Mouse (Mus musculus) gastrocnemius, adult 8-10 months (tissue): ENCODE results near the gene Gm13691. TPM values are rescaled to one million over a fixed set of nuclear protein-coding genes. Genes with fewer than 3 reads are reported as not detected.
"Not testable (repeated sequence)": the region's sequence is repeated elsewhere in the genome, so short reads cannot be mapped to it uniquely, and the experiment has no call there.

Experiments used
- DNase-seq, 2 experiments: peaks; one replicate each; pipeline ENCODE4 v3.0.0; 2022; ENCODE audit warnings: low spot score in 2 of 2
- total RNA-seq, 4 experiments: library from RNA; stranded (reverse); gene quantifications; 2 replicates each; pipeline ENCODE4 v1.2.4; 2022

Gm13691 gene
- total RNA-seq, 4 experiments from 2014 or later, result 0.65 to 0.91 (median 0.80) TPM; not detected in 1

GRCm38 (mm10) chr2:84032505-84032904 is 42.2 kb downstream of the Gm13691 start:
- no peak for DNase-seq

GRCm38 (mm10) chr2:84035997-84036396 is 45.6 kb downstream of the Gm13691 start:
- no peak for DNase-seq

GRCm38 (mm10) chr2:84037304-84037703 is 47.0 kb downstream of the Gm13691 start:
- no peak for DNase-seq

- DNase-seq, result not testable (repeated sequence)
These were observed 47.6 kb downstream of the Gm13691 start for GRCm38 (mm10) chr2:84037943-84038342.

- DNase-seq, result no peak
These were observed 48.9 kb downstream of the Gm13691 start for GRCm38 (mm10) chr2:84039277-84039676.

Other genes with a start within 250 kb of the Gm13691 start
- 1 to 10 TPM in 2 of 4 experiments, under 1 TPM in 2; 0.56 to 1.5 (median 0.97) TPM for gene Fam171b, start 177.9 kb upstream of the Gm13691 start, total RNA-seq
- not detected for gene Zswim2, start 49.3 kb upstream of the Gm13691 start, total RNA-seq
- gene Gm13698, start 34.9 kb upstream of the Gm13691 start, total RNA-seq, result under 1 TPM in 3 of 4 experiments, not detected in 1; 0.65 to 0.91 (median 0.80) TPM
- gene Gm13693, start 29.1 kb upstream of the Gm13691 start, total RNA-seq, result under 1 TPM in 3 of 4 experiments, not detected in 1; 0.65 to 0.91 (median 0.80) TPM
- gene Gm13695, start 23.2 kb upstream of the Gm13691 start, total RNA-seq, result 1 to 10 TPM in 1 of 4 experiments, under 1 TPM in 2, not detected in 1; 0.65 to 5.6 (median 0.91) TPM
- gene Gm13696, start 17.4 kb upstream of the Gm13691 start, total RNA-seq, result under 1 TPM in 3 of 4 experiments, not detected in 1; 0.65 to 0.91 (median 0.80) TPM
- under 1 TPM in 3 of 4 experiments, not detected in 1; 0.65 to 0.91 (median 0.80) TPM for gene Gm13694, start 11.6 kb upstream of the Gm13691 start, total RNA-seq
- gene Gm13697, start 5.8 kb upstream of the Gm13691 start, total RNA-seq, result under 1 TPM in 3 of 4 experiments, not detected in 1; 0.65 to 0.91 (median 0.80) TPM